Mouse (Mus musculus) heart, postnatal 0 days (tissue): ENCODE data around the gene Chn2.

ENCODE experiments used
- CTCF ChIP-seq: IDR thresholded peaks from 2 replicates; pipeline ENCODE4 v1.5.1; 2016; ENCODE audit warnings: antibody characterized with exemption, control low read depth, low read depth
- EP300 ChIP-seq: IDR thresholded peaks from 2 replicates; pipeline ENCODE4 v1.6.1; 2016; ENCODE audit warnings: antibody characterized with exemption, low read depth

GRCm38 (mm10) chr6:54082576-54082975, 43.2 kb downstream of the Chn2 start:
- TF ChIP-seq CTCF (no peak), EP300 (no peak)
